Mouse (Mus musculus): ENCODE measurements around the gene Clmp. TPM values are rescaled to one million over a fixed set of nuclear protein-coding genes. Genes with fewer than 3 reads are reported as not detected.

The Clmp gene
- polyA plus RNA-seq, 1 experiment from 2014 or later, result 57.0 TPM

DNA sequence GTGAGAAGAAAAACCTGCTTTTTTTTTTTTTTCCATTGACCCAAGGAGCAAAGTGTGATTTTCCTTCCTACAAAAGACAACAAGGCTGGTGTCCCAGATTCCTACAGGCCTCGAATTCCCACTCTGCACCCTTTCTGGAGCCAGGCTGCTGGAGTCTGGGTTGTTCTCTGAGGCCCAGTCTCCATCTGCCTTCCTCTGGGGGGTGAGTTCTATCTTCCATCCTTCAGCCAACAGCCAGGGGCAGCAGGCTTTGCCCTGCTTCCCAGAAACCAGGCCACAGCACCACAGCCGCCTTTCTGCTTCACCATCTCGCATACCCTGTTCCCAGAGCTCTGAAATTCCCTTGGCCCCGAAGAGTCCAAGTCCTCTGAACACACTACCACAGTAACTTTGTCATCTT lies 10.3 kb downstream of the Clmp start:
- Histone ChIP-seq H3K4me1 (peaks cover 22% of the 10 kb centered on the region), H3K4me3 (no peak overlapping the region), H3K27me3 (replicated peaks) (no peaks in the 10 kb centered on the region), H3K4me2 (no peak overlapping the region), H3K27ac (no peak overlapping the region), H3K9ac (no peak overlapping the region), H3K36me3 (replicated peaks) (no peaks in the 10 kb centered on the region), H3K9me3 (no peaks in the 10 kb centered on the region)
- WGBS, result 93% methylated on average over 4 of the region's 4 CpGs
- ATAC-seq (replicated peaks), result no peak

DNA sequence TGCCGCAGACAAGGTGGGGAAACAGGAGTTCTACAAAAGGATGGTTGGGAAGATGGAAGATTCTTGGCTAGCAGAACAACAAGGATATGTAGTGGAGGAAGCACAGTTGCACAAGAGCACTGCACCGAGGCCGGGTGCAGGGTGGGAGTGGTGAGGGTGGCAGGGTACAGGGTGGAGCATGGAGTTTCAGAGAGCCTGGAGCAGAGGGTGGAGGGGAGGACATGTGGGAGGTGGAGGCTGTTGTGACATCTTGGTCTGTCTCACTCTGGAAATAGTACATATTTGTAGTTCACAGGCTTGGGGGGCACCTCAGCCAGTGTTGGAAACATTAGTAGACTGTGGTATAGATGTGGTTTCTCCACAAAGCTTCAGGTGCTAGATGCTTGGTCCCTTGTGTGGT lies 13.4 kb downstream of the Clmp start:
- peaks cover 12% of the 10 kb centered on the region for H3K4me1 ChIP-seq
- H3K27ac ChIP-seq, result no peak overlapping the region
- no peak overlapping the region for H3K4me3 ChIP-seq
- no peaks in the 10 kb centered on the region for H3K27me3 ChIP-seq (replicated peaks)
- no peak overlapping the region for H3K9ac ChIP-seq
- ATAC-seq (replicated peaks), result no peak
- H3K4me2 ChIP-seq, result no peak overlapping the region
- H3K36me3 ChIP-seq (replicated peaks), result no peaks in the 10 kb centered on the region
- 91% methylated on average over 3 of the region's 3 CpGs for WGBS
- H3K9me3 ChIP-seq, result no peaks in the 10 kb centered on the region

DNA sequence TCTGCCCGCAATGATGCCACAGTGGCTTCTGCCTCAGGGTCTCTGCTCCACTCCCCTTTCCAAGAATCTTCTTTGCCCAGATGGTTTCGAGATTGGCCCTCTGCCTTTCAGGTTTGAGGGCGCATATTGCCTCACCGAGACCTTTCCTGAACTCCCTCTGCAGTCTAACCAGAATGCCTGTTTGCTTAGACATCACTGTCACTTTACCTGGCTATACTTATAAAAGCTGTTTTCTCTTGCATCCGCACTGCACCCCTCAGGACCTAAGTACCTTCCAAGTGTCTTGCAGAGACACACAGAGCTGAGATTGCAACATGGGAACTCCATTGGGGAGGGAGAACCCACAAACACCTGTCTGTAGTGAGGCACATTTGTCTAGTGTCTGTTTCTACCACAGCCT lies 14.5 kb downstream of the Clmp start:
- no peak for ATAC-seq (replicated peaks)
- Histone ChIP-seq H3K9ac (no peak overlapping the region), H3K9me3 (no peaks in the 10 kb centered on the region), H3K4me2 (no peak overlapping the region), H3K36me3 (replicated peaks) (no peaks in the 10 kb centered on the region), H3K27me3 (replicated peaks) (no peaks in the 10 kb centered on the region), H3K4me1 (peaks cover 6% of the 10 kb centered on the region; the same call in 1 of the 2 replicates), H3K4me3 (no peak overlapping the region), H3K27ac (no peak overlapping the region)
- 82% methylated on average over 5 of the region's 5 CpGs for WGBS

DNA sequence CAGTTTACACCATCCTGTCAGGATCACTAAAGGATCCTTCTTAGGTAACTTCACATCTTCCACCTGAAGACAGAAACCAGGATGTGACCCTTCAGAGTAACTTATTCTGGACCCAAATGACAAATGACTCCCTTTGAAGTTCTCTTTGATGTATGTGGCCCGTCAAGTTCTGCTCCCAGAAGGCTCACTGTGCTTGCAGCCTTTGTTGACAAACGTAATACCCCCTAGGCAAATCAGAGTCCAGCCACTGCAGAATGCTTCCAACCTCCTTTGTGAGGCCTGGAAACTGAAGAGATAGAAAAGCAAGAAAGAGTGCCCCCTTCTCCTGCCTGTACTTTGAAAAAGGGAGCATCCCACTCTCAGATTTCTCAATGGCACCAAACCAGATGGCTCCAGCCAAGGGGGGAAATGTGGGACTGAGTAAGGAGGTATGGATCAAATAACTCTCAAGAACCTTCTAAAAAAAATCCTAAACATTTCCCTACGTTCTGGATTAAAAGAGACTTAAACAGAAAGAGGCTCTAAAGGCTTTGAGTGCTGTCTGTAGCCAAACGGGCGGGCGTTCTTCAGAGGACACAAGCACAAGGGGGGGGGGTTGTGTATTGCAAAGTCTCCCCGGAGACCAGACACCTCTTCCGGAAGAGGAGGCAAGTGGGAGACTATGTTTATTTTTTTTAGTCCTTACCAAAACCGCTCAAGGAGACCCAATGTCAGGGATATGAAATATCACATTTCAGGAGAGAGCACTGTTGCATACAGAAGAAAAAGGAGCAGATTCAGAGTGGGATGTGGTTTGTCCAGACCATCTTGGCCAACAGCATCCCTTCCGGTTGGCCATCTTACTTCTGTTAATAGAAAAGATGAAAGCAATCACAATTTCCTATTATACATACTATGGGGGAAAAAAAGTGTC lies 18.9 kb downstream of the Clmp start:
- WGBS, result 46% methylated on average over 10 of the region's 10 CpGs
- H3K36me3 ChIP-seq (replicated peaks), result no peaks in the 10 kb centered on the region
- no peaks in the 10 kb centered on the region for H3K27me3 ChIP-seq (replicated peaks)
- ATAC-seq (replicated peaks), result no peak
- peaks cover 22% of the 10 kb centered on the region for H3K4me1 ChIP-seq
- H3K9me3 ChIP-seq, result no peaks in the 10 kb centered on the region
- H3K9ac ChIP-seq, result no peak overlapping the region
- H3K4me3 ChIP-seq, result no peak overlapping the region
- peak overlapping the region; percentile 17; the same call in 1 of the 2 replicates for H3K27ac ChIP-seq
- H3K4me2 ChIP-seq, result no peak overlapping the region

DNA sequence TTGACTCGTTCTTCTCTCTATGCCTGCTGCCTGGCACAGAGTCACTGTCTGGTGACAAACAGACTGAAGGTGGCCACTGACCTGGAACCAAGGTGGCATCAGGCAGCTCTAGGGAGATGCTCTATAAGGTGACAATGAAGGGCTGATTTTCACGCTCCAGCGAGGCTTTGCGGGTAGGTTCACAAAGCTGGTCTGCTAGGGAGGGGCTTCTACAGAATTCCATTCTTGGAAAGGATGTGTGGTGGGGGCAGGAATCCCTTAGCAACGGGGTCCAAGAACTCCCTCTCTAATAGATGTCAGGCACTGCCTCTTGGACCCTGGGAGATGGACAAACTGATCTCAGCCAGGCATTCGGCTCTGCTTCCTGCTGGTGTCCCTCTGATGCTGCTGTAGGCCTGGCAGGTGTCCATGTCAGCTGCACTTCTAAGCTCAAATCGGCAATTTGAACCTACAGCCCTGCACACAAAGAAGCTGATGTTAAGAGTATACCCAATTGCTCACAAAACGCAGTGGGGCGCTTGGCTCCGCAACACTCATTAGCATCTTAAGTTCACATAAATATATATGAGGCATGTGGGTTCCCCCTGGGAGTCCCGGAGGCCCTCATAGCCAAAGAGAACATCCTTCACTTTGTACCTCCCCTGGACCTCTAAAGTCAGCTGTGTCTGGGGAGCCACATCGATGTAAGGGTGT lies 22.8 kb downstream of the Clmp start:
- Histone ChIP-seq H3K9me3 (no peaks in the 10 kb centered on the region), H3K36me3 (replicated peaks) (no peaks in the 10 kb centered on the region), H3K4me2 (no peak overlapping the region), H3K27ac (peak overlapping the region; percentile 66), H3K9ac (no peak overlapping the region), H3K27me3 (replicated peaks) (no peaks in the 10 kb centered on the region), H3K4me1 (peaks cover 22% of the 10 kb centered on the region), H3K4me3 (no peak overlapping the region)
- WGBS, result 15% methylated on average over 12 of the region's 12 CpGs
- peak; percentile 31; the same call in 1 of the 2 replicates for ATAC-seq (replicated peaks)

DNA sequence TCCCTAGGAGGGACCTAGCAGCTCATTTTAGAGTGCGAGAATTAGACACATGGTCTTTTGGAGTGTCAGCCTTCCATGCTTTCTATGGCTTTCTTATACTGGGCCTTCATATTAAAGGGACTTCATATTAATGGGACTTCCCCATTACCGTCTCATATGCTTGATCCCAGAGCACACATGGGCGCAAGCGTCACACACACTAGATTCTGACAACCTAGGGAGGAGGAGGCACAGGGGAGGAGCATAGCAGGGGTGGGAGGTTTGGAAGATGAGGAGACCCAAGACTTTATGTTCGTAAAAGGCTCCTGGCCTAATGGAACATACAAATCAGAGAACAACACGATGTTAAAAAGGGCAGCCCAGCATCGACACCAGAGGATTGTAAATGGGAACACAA lies 23.4 kb downstream of the Clmp start:
- peak; percentile 32 for ATAC-seq (replicated peaks)

DNA sequence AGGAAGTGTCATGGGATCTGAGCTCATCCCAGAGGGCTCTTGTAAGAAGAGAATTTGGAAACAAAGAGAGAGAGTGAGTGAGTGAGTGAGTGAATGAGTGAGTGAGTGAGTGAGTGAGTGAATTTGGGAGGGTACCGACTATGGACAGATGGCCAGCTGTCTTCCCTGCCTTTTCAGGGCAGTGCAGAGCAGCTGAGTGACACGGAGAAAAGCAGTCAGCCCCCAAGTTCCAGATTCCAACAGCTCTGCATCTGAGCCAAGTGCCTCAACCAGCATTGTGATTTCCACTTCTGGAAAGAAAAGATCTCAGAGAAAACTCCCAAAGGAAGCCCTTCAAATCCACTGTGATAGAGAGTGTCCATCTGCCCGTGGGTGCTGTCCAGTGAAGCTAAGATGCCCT lies 23.8 kb downstream of the Clmp start:
- no peak overlapping the region for H3K4me2 ChIP-seq
- H3K36me3 ChIP-seq (replicated peaks), result no peaks in the 10 kb centered on the region
- peaks cover 16% of the 10 kb centered on the region for H3K4me1 ChIP-seq
- peak overlapping the region; percentile 66; the same call in 1 of the 2 replicates for H3K27ac ChIP-seq
- ATAC-seq (replicated peaks), result no peak
- WGBS, result 46% methylated on average over 3 of the region's 3 CpGs
- H3K4me3 ChIP-seq, result no peak overlapping the region
- H3K9me3 ChIP-seq, result no peaks in the 10 kb centered on the region
- no peaks in the 10 kb centered on the region for H3K27me3 ChIP-seq (replicated peaks)
- H3K9ac ChIP-seq, result no peak overlapping the region

More for the DNA sequence above, 23.4 kb downstream of the Clmp start:
- Histone ChIP-seq H3K4me2 (no peak overlapping the region), H3K27me3 (replicated peaks) (no peaks in the 10 kb centered on the region), H3K9me3 (no peaks in the 10 kb centered on the region), H3K4me1 (peaks cover 20% of the 10 kb centered on the region), H3K27ac (peak overlapping the region; percentile 66), H3K9ac (no peak overlapping the region), H3K4me3 (no peak overlapping the region), H3K36me3 (replicated peaks) (no peaks in the 10 kb centered on the region)
- WGBS, result 51% methylated on average over 7 of the region's 7 CpGs

DNA sequence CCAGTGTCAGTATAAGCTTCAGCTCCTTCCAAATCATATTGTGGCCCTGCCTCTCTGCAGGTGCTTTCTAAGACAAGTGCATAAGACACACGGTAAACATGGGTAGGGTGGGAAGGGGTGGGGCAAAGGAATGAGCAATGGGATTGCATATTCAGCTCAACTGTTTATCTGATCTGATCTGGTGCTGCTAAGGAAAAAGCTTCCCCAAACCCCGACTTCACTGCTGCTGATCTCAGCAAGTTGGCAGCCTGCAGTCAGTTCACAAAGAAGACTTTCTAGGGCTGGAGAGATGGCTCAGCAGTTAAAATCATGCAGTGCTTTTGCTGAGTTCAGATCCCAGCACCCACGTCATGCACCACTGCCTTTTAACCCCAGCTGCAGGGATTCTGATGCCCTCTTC lies 24.2 kb downstream of the Clmp start:
- no peak for ATAC-seq (replicated peaks)
- Histone ChIP-seq H3K4me2 (no peak overlapping the region), H3K9ac (no peak overlapping the region), H3K27ac (no peak overlapping the region), H3K9me3 (no peaks in the 10 kb centered on the region), H3K27me3 (replicated peaks) (no peaks in the 10 kb centered on the region), H3K4me3 (no peak overlapping the region), H3K36me3 (replicated peaks) (no peaks in the 10 kb centered on the region), H3K4me1 (peaks cover 16% of the 10 kb centered on the region)
- 50% methylated on average over 3 of the region's 3 CpGs for WGBS

DNA sequence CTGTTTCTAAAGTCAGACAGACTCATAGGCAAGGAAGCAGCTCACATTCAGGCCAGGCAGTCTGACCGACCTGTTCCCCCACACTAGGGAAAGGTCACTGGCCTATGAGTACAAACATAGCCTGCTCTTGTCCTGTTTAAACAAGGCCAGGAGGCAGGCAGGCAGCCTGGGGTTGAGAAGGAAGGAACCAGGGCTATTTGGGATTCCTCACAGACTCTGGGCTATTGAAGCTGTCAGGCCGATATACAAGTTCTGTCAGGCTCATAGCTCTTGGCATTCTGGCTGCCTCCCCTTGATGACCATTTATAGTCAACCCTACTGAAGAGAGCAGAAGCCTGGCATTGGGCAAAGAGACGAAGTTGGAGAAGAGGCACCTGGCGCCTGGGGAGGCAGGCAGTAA lies 25.9 kb downstream of the Clmp start:
- H3K9ac ChIP-seq, result no peak overlapping the region
- H3K36me3 ChIP-seq (replicated peaks), result no peaks in the 10 kb centered on the region
- H3K27me3 ChIP-seq (replicated peaks), result no peaks in the 10 kb centered on the region
- H3K4me2 ChIP-seq, result no peak overlapping the region
- H3K27ac ChIP-seq, result no peak overlapping the region
- peaks cover 16% of the 10 kb centered on the region for H3K4me1 ChIP-seq
- no peak for ATAC-seq (replicated peaks)
- H3K9me3 ChIP-seq, result no peaks in the 10 kb centered on the region
- H3K4me3 ChIP-seq, result no peak overlapping the region
- WGBS, result 79% methylated on average over 4 of the region's 4 CpGs

DNA sequence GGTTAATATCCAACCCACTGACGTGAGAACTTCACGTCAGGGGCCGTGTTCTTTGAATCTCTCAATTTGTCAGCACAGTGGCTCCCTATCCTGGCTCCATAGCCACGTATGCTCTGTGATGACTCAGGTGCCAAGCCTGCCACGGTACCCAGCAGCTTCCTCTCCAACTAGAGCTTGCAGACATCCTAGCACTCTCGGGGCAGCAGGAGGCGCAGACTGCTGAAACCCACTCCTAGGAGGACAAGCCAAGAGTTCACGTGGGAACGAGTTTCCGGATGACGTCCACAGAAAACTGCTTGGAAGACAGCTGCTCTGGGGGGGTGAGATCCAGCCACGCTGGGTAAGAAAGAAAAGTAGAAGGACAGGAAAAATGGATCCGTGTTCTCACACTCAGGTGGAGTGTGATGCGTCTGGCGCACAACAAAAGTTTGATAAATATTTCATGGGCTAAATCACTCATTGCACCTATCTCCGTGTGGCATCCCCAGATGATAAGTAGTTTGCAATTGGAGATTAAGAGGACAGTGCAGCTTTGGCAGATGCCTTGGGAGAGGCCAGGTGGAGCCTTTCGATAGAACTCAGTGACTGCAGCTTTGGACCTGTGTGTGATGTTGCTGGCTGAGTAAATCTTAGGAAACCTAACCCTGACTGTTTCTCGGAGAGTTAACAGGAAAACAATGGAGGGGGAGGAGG lies 31.6 kb downstream of the Clmp start:
- no peaks in the 10 kb centered on the region for H3K36me3 ChIP-seq (replicated peaks)
- no peak overlapping the region for H3K4me3 ChIP-seq
- H3K27me3 ChIP-seq (replicated peaks), result no peaks in the 10 kb centered on the region
- H3K9me3 ChIP-seq, result no peaks in the 10 kb centered on the region
- no peak overlapping the region for H3K4me2 ChIP-seq
- ATAC-seq (replicated peaks), result no peak
- H3K9ac ChIP-seq, result no peak overlapping the region
- H3K27ac ChIP-seq, result no peak overlapping the region
- no peaks in the 10 kb centered on the region for H3K4me1 ChIP-seq
- WGBS, result 68% methylated on average over 18 of the region's 18 CpGs

DNA sequence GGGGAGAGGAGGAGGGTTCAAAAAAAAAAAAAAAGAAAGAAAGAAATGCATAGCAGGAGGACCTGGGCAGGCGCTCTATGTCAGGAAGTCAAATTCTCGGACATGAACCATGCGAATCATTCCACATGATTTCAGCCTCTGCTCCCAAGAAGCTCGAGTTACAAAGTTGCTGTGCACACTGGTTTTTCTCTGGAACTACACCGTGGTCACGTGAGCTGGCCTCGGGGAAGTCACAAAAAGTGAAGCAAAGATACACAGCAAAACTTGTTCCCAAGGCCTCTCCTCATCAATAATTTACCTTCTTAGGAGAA lies 32.1 kb downstream of the Clmp start:
- H3K27ac ChIP-seq, result no peak overlapping the region
- no peak overlapping the region for H3K4me2 ChIP-seq
- no peak overlapping the region for H3K9ac ChIP-seq
- H3K4me1 ChIP-seq, result no peaks in the 10 kb centered on the region
- no peak overlapping the region for H3K4me3 ChIP-seq
- H3K27me3 ChIP-seq (replicated peaks), result no peaks in the 10 kb centered on the region
- 34% methylated on average over 7 of the region's 7 CpGs for WGBS
- ATAC-seq (replicated peaks), result no peak
- no peaks in the 10 kb centered on the region for H3K36me3 ChIP-seq (replicated peaks)
- H3K9me3 ChIP-seq, result no peaks in the 10 kb centered on the region

DNA sequence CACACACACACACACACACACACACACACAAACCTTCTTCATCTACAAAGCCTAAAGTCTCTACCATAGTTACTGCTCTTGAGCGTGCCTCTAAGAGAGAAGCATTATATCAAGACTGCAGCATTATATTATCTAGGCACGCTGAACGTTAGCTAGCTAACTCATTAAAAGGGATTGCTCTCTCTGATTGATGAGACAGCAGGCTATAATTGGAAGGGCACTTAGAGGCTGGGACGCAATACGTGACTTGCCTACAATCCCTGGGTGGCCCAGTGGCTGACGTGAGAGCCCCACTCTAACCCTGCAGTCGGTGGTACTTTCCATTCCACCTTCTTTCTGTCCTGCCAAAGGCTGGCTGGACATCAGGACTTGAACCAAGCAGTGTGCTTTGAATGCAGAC lies 35.1 kb downstream of the Clmp start:
- H3K4me3 ChIP-seq, result no peak overlapping the region
- no peak overlapping the region for H3K27ac ChIP-seq
- no peak overlapping the region for H3K9ac ChIP-seq
- no peaks in the 10 kb centered on the region for H3K9me3 ChIP-seq
- 61% methylated on average over 7 of the region's 7 CpGs for WGBS
- ATAC-seq (replicated peaks), result 0 out of 2 replicates have a peak, but pooled peaks have one; percentile 37
- no peak overlapping the region for H3K4me2 ChIP-seq
- H3K4me1 ChIP-seq, result no peaks in the 10 kb centered on the region
- no peaks in the 10 kb centered on the region for H3K27me3 ChIP-seq (replicated peaks)
- H3K36me3 ChIP-seq (replicated peaks), result no peaks in the 10 kb centered on the region
